Mouse (Mus musculus) kidney, adult 9 months (tissue): ENCODE data around the gene Pkig.

Source experiments
- DNase-seq: peaks from one replicate; pipeline ENCODE4 v3.0.0; 2022

The Pkig gene

GRCm38 (mm10) chr2:163712874-163713273, 54.7 kb downstream of the Pkig start:
- no peak for DNase-seq

GRCm38 (mm10) chr2:163713340-163713739, 55.2 kb downstream of the Pkig start:
- no peak for DNase-seq

- no peak for DNase-seq
These were observed 58.3 kb downstream of the Pkig start for GRCm38 (mm10) chr2:163716448-163716847.

- no peak for DNase-seq
These were observed 58.7 kb downstream of the Pkig start for GRCm38 (mm10) chr2:163716853-163717252.

GRCm38 (mm10) chr2:163718526-163718925, 60.3 kb downstream of the Pkig start:
- DNase-seq = peak; percentile 57

GRCm38 (mm10) chr2:163718951-163719603, 60.9 kb downstream of the Pkig start:
- DNase-seq = peak; percentile 71

GRCm38 (mm10) chr2:163719616-163720015, 61.4 kb downstream of the Pkig start:
- DNase-seq = no peak

- DNase-seq = no peak
These were observed 64.4 kb downstream of the Pkig start for GRCm38 (mm10) chr2:163722550-163722949.

GRCm38 (mm10) chr2:163726766-163727393, 68.7 kb downstream of the Pkig start:
- peak; percentile 58 for DNase-seq

GRCm38 (mm10) chr2:163728300-163728699, 70.1 kb downstream of the Pkig start:
- no peak for DNase-seq

- DNase-seq = peak; percentile 27
These were observed 73.8 kb downstream of the Pkig start for GRCm38 (mm10) chr2:163732021-163732420.

GRCm38 (mm10) chr2:163735163-163735562, 77.0 kb downstream of the Pkig start:
- no peak for DNase-seq

GRCm38 (mm10) chr2:163735980-163736379, 77.8 kb downstream of the Pkig start:
- peak; percentile 81 for DNase-seq

GRCm38 (mm10) chr2:163742656-163743055, 84.5 kb downstream of the Pkig start:
- no peak for DNase-seq

- DNase-seq = peak; percentile 19
These were observed 85.2 kb downstream of the Pkig start for GRCm38 (mm10) chr2:163743357-163743756.

- DNase-seq = no peak
These were observed 86.8 kb downstream of the Pkig start for GRCm38 (mm10) chr2:163744801-163745570.

GRCm38 (mm10) chr2:163749647-163750611, 91.7 kb downstream of the Pkig start, which contains the start of gene Ada:
Ada (minus strand) TSS chr2:163750239.
- DNase-seq = peak; percentile 51

- DNase-seq = no peak
These were observed 96.0 kb downstream of the Pkig start for GRCm38 (mm10) chr2:163754228-163754627.

GRCm38 (mm10) chr2:163756723-163757122, 98.5 kb downstream of the Pkig start:
- peak; percentile 55 for DNase-seq

- DNase-seq = no peak
These were observed 100.0 kb downstream of the Pkig start for GRCm38 (mm10) chr2:163758146-163758545.

GRCm38 (mm10) chr2:163760589-163760988, 102.4 kb downstream of the Pkig start:
- DNase-seq = no peak

GRCm38 (mm10) chr2:163761402-163761801, 103.2 kb downstream of the Pkig start:
- no peak for DNase-seq

- no peak for DNase-seq
These were observed 108.1 kb downstream of the Pkig start for GRCm38 (mm10) chr2:163766261-163766660.
